Mouse (Mus musculus): Measurements from ENCODE around the gene Trhr2.

Trhr2 gene

DNA sequence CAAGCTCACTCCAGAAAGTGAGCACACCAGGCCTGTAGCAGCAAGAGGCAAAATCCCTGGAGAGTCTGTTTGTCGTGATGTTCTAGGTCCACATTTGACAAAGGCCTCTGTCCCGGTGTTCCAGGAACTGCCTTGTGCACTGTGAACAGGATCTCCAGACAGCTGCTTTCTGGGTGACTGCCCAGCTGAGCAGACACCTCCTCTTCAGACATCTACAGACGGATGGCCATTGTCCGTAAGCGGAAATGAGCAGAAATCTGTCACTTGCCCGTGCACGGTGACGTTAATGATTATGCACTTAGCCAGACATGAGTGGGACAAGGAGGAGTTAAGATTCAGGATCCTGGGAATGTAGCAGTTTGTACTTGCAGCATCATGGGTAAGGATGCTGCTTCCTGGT is 6.4 kb downstream of the Trhr2 start:
- peak; percentile 21 for DNase-seq

DNA sequence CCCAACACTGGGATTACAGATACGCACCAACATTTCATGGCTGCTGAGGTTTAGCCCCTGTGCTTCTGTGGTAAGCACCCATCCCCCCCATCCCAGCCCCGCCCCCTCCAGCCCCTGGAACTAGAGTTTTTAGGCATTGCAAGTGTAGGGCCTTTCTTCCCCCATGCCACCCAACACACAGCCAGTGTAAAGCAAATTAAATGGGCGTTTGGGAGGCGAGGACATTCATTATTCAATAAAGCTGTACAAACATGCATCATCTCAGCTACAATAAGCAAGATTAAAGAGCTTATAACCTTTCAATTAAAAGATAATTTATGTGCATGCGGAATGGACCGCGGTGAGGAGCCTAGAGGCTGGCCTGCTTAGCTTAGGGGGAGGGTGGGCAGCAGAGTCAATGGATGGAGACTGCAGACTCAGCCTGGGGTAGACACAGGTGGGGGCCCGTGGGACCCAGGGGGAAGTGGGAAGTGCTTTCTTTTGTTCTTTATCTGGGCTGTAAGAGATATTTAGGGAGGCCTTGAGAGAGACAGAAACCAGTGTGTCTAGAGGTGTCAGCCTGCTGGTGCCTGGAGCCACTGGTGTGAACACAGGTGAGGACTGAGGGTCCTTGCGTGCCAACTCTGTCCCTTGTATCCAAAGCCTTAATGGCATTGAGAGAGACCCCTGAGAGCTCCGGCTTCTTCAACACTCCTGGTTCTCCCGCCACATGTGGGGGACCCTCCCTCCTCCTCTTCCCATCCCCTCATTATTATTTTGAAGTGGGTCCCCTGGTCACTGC is 10.0 kb downstream of the Trhr2 start:
- no peak for DNase-seq

DNA sequence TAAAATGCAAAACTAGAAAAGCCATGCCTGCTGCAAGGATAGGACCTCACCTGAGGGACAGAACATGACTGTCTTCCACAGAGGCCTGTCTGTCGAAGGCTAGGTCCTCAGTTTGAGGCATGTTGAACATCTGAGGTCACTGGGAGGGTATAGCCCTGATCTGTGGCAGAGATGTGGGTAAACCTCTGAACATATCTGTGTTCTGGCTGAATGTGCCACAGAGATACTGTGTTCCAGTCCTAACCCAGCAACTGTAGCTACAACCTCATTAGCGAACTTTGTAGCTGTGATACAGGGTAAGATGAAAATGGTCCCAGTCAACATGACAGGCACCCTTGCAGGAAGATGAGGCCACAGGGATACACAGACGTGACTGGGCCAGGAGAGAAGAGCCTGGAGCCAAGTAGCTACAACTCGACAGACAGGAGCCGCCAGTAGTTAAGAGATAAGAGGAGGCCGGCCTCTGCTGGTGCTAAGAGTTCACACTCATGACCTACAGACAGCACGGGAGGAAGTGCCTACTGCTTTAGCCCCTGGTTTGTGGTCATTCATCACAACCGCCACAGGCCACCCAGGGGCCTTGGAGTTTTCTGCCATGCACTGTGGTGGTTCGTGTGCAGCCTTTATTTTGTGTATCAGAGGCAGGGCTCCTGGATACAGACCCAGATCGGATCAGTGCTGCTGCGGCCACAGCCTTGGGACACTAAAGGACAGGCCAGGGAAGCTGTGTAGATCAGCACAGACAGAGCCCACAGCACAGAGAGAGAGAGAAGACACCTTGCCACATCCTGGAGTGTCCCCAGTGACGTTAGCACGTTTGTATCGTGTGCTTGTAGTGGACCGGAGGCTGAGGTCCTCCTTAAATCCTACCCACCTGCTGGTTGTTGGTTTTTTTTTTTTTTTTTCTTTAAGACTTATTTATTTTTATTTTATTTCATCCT is 10.9 kb downstream of the Trhr2 start:
- DNase-seq = no peak

DNA sequence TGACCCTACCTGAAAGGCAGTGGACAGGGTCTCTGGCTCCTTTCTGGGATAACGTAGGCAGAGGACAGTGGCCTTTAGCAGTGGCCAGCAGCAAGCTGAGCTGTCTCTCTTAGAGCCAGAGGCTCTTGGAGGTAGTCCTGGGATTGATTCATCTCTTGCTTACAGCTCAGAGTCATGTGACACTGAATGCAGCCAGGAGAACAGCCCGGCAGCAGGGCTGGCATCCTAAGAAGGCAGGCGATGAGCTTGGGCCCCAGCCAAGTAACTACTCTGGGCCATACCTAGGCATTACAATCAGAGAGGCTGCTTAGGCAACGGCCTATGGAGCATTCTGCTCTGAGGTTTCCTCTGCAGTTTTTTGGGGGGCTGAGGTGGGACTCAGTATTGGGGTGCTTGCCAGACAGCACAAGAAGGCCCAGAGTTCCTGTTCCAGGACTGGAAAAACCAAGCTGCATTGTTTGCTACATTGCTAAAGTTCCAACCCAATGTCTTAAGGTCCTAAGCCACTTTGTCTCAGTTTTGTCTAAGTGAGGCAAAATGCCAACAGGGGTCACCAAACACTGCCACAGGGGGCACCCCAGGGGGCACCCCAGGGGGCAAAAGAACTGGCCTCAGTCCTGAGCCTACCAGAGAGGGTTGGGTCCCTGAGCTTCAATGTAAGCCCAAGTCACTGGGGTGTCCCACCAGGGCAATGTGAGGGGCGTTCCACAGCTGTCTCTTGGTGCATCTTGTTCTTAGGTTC is 12.6 kb downstream of the Trhr2 start:
- no peak for DNase-seq

DNA sequence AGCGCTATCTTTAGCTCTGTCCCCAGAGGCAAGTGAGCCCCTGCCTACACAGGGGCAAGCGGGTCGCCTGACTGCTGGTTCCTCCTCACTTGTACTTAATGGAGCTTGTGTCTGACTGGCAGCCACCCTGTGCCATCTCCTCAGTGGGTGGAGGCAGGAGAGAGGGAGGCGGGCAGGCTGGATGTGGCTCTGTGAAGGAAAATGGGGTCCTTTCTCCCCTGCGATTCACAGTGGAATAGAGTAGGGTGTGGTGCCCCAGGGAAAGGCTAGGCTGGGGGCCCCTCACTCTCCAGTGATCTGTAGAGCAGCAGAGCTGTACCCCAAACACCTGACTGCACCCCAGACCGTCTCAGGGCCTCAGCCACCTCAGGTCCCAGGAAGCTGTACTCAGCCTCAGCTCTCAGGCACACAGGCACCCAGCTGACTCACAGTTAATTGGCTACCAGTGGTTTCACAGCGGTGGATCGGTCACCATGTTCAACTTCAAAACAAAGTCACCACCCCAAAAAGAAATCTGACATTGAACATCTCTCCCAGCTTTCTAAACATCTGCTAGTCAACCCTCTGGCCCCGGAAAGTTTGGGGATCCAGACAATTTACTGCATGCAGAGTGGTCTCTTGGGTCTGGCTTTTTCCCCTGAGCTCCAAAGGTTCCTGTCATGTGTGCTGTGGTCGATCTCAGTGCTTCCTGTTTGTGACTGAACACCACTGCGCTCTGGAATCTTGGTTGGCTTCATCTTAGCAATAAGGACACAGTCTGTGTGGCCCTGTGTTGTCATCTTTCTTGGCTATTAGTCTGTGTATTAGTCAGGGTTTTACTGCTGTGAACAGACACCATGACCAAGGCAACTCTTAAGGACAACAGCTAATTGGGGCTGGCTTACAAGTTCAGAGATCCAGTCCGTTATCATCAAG is 15.1 kb downstream of the Trhr2 start:
- DNase-seq = no peak

DNA sequence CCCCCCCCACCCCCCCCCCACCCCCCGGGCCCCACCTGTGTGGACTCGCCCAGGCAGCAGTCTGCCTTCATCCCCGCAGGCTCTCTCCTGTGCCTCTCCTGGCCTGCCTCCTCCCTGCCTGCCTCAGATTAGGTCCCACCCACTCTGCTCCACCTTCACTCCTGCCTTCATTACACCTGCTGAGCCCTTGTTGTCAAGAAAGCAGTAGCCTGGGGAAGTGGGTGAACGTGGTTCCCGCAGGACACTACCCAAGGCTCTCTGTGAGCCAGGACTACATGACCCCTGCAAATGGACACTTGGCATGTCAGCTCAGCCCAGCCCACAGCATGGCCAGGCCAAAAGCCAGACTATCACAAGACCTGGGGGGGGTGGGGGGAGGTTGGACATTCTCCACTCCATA is 16.3 kb downstream of the Trhr2 start:
- no peak for DNase-seq

DNA sequence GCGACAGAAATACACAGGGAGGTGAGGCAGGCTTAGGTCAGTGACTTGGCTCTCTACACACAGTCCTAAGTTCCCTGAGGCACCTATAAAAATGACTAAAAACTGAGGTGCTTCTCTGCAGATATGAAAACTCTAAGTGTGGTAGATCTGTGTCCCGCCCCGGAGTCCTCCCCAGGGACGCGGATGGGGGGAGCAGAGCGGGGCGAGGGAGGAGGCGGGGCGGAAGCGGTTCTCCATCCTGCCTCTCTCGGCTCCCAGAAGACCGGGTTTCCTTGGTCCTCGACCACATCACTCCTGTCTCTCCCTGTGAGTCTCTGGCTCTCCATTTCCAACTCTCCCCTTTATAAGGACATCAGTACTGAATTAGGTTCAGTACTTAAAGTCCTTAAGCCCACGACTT is 16.8 kb downstream of the Trhr2 start:
- peak; percentile 29 for DNase-seq

DNA sequence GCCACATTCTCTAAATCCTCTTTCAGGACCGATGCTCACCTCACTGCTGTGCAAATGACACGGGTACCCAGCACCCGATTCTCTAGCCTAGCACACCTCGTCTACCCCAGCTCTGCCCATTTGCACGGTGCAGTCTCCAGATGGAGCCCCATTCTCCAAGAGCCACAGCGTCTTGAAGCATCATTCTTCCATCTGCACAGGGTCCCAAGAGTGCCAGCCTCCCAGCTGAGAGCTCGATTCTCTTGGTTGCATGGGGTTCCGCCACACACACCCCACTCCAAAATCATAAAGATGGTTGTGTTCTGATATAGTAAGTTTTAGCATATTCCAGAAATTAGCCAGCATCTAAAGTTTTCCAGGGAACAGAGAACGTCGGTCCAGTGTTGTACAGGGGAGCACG is 17.2 kb downstream of the Trhr2 start:
- DNase-seq = no peak

DNA sequence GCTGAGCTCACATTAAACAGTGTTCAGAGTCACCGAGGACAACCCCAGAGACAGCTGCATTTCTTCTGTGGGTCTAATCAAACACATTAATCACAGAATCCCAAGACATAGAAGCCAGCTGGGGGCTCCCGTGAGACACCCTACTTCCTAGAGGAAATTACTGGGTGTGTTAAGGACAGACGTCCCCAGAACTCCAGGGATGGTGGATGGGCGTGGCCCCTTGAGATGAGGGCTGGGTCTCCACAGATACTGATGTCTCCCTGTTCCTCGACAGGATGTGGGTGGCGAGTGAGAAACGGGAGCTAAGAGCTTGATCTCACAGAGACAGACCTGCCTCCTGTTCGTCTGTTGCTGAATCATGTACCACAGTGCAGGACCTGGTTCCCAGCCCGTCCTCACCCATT is 17.7 kb downstream of the Trhr2 start:
- peak; percentile 56 for DNase-seq

DNA sequence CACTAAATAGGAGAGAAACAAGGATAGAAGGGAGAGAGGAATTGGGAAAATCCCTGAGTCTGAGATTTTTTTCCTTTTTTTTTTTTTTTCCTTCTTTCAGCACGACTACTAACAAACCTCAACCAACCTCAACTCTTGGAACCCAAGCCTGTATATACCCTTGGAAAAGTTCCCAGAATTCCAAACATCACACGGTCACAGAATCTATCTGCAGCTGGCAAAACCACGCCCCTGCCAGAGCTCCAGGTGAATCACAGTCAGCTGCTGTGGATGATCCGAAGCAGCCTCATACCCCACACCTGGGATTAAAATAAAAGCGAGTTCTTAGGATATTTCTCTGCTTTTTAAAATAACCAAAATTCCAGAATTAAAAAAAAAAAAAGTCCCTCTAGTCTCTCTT is 18.2 kb downstream of the Trhr2 start:
- DNase-seq = no peak

DNA sequence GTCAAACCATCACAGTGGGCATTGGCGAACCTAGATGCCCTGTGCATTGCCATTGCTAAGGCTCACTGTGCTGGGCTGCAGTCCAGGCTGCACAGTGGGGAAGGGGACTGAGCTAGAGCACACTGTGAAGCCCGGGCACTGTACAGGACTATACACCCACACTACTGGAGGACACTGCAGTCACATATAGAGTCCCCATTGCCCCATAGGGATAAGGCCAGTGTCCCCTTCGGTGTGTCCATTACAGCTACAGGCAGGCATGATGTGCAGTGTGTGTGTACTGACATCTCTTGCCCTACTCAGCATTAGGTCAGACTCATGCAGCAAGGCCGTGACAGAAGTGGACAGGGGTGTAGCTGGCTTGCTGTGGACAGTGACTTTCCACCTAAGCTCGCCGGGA is 18.8 kb downstream of the Trhr2 start:
- DNase-seq = no peak

DNA sequence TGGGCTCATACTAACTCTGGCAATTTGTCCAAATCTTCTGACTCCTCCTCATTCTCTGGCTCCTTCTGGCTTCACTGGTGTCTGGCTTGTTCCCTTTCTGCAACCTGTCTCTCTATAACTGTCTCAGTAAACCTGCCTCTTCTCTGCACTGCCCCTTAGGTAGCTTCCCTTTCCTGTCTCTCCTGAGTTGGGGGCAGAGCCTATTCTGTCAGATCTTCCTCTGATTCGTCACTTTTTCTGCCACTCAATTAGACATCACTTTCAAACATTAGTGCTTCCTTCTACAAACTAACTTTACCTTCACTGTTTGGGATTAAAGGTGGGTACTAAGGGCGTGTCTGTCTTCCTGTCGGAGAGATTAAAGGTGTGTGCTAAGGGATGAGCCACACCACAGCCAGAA is 19.8 kb downstream of the Trhr2 start:
- no peak for DNase-seq

DNA sequence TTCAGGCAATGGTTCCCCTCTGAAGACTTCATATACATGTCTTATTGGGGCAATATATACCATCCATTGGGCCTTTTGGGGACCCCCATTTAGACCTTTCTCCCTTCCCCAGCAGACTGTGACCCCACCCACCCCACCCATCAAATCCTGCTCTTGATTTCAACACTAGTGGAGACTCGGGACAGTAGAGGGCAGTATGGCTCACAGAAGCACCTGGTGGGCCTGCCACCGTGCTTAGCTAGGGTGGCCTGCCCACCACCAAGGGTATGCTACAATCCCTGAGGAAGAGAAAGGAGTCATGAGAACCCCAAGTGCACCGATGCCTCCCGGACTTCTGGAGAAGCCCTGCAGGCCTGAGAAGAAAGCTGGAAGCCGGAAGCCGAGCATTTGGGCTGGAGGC is 21.7 kb downstream of the Trhr2 start:
- DNase-seq = no peak

DNA sequence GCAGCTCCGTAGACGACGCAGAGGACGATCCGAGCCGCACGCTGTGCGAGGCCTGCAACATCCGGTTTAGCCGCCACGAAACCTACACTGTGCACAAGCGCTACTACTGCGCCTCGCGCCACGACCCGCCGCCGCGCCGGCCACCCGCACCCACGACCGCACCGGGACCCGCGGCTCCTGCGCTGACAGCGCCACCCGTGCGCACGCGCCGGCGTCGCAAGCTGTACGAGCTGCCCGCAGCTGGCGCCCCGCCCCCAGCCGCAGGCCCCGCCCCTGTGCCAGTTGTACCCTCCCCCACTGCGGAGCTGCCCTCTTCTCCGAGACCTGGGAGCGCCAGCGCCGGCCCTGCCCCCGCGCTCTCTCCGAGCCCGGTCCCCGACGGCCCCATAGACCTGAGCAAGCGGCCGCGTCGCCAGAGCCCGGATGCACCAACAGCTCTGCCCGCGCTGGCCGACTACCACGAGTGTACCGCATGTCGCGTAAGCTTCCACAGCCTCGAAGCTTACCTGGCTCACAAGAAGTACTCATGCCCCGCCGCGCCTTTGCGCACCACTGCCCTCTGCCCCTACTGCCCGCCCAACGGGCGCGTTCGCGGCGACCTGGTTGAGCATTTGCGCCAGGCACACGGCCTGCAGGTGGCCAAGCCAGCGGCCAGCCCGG is 24.2 kb downstream of the Trhr2 start:
- peak; percentile 38 for DNase-seq

DNA sequence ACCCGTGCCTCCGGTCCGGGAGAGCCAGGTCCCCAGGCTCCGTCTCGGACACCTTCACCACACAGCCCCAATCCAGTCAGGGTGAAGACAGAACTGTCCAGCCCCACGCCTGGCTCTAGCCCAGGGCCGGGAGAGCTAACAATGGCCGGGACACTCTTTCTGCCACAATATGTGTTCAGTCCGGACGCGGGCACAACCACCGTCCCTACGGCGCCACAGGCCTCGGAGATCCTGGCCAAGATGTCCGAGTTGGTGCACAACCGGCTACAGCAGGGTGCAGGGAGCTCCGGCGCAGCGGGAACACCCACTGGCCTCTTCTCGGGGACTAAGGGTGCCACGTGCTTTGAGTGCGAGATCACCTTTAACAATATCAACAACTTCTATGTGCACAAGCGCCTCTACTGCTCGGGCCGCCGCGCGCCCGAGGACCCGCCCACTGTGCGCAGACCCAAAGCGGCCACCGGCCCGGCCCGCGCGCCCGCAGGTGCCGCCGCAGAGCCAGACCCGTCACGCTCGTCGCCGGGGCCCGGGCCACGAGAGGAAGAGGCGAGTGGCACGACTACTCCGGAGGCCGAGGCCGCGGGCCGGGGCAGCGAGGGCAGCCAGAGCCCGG is 24.8 kb downstream of the Trhr2 start:
- peak; percentile 59 for DNase-seq

DNA sequence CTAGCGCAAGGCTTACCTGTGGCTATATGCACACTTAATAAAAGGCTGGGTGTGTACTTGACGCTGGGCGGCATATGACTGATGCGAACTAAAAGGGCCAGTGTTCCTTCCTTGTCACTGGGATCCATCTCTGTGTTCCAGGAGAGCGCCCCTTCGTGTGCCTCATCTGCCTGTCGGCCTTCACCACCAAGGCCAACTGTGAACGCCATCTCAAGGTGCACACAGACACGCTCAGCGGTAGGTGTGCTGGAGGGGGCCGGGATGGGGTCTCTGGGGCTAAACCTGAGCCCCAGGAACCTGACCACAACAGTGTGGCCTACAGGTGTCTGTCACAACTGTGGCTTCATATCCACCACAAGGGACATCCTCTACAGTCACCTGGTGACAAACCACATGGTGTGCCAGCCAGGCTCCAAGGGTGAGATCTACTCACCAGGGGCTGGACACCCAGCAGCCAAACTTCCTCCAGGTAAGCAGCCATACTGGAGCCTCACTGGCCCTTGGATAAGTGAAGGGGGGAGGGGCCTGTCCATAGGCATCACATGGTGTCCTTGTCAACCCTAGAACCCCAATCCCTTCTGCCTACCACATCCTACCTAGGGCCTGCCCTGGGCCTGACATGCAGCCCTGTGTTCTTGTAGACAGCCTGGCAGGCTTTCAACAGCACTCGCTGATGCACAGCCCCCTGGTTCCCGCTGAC is 25.6 kb downstream of the Trhr2 start:
- no peak for DNase-seq

DNA sequence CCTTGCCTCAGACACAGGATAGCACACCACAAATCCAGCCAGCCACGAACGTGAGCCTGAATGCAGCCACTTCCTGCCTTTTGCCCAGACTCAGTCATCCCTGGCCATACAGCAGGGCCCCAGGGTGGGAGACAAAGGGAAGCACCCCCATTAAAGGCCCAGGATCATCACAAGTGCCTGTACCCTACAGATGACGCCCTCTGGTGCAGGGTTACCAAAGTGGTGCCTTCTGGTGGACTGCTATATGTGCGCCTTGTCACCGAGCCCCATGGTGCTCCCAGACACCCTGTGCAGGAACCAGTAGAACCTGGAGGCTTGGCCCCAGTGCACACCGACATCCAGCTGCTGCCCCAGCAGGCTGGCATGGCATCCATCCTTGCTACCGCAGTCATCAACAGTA is 27.0 kb downstream of the Trhr2 start:
- DNase-seq = no peak

DNA sequence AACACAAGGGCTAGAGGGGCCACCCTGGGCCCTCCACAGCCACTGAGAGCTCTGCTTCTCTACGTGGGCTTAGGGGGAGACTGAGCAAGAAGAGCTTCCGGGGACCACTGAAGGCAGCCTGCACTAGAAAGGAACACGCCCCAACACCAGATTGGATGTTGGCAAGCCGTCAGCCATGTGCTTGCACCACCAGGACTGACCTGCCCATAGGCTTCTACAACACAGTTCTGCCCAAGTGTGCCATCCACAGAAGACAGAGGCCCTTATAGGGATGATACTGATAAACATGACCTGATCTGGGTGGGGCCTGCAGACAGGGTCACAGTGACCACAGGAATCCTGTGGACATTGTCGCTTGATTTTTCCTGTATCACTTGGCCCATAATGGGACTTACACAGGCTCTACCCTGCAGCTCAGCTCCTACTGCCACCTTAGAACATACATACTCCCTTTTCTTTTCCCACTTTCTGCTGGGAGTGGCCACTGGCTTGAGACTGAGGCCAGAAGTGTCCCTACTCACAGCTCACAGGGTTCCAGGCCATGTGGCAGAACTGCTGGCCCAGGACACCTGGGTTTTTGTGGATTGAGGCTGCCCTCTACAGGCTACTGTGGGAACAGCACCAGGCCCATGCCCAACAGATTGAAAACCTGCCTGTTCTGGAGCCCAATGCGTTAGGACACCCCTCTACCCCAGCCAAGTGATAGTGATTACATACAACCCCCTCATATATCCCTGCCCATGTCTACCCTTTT is 27.6 kb downstream of the Trhr2 start:
- DNase-seq = peak; percentile 91

DNA sequence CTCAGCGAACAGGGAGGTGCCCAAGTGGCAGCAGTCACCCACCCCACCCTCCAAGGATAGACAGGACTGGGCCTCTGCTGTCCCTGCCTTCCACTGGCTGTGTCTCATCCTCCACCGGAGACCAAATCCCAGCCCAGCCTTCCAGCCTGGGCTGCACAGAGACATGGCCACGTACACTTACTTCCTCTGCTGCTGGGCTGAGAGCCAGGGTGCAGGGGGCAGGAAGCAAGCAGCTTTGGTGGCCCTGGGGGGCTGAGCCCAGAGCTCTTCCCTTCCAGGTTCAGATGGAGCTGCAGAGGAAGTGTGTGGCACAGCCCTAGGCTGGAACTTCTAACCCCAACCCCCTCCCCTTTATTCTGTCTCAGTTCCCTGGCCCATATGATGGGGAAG is 29.4 kb downstream of the Trhr2 start:
- DNase-seq = peak; percentile 73

Measured in lung, postnatal 36 days (tissue).